Mouse (Mus musculus) erythroblast, adult 5-6 weeks (primary cell): Measurements from ENCODE around the gene Tmem82. TPM values are rescaled to one million over a fixed set of nuclear protein-coding genes. Genes with fewer than 3 reads are reported as not detected.
"Not testable (repeated sequence)": the region's sequence is repeated elsewhere in the genome, so short reads cannot be mapped to it uniquely, and the experiment has no call there.

Source experiments
- ATAC-seq: replicated peaks from 2 replicates; pipeline ENCODE4 v1.8.0; 2016; ENCODE audit warnings: moderate number of reproducible peaks, mild to moderate bottlenecking, moderate TSS enrichment, inconsistent platforms; ENCODE audit not compliant: poor library complexity, low FRiP score, severe bottlenecking
- total RNA-seq, 2 experiments: library from RNA; stranded (forward) in 1 of 2; stranded (reverse) in 1 of 2; fragments of 150-400 nt in 1 of 2; fragments of 200-764, 138-1000 nt in 1 of 2; gene quantifications; 2 replicates each; pipeline versions ENCODE4 v1.2.3 to v1.2.4; 2015 to 2017; ENCODE audit warnings: low replicate concordance in 2 of 2

Tmem82 gene
- total RNA-seq, 2 experiments from 2014 or later, result 0.34 TPM; not detected in 1

DNA sequence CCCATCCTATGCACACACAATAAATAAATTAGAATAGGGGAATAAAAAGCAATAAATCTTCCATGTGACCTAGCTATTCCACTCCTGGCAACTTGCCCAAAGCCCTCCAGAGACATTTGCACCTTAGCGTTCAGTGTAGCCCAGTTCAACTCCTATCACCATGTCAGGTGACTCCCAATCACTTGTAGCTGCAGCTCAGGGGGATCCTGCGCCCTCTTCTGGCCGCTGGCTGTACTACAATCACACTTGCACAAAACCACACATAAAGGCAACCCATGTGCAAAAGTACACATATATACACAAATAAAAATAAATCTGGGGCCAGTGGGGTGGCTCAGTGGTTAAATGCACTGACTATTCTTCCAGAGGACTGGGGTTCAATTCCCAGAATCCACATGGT, 26.9 kb downstream of the Tmem82 start:
- peak; percentile 75 for ATAC-seq

DNA sequence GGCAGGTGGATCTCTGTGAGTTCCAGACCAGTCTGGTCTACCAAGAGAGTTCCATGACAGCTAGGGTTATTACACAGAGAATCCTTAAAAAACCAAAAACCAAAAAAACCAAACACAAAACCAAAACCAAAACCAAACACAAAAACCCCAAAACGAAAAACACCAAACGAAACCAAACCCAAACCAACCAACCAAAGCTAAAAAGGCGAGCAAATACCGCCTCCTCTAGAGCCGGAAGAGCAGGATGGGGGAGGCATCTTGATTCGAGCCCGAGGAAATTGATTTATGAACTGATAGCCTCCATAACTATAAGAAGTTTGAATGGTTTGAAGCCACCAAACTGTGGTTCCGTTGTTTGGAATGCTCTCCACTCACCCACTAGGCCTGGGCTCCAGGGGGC, 34.5 kb downstream of the Tmem82 start:
- ATAC-seq, result no peak

DNA sequence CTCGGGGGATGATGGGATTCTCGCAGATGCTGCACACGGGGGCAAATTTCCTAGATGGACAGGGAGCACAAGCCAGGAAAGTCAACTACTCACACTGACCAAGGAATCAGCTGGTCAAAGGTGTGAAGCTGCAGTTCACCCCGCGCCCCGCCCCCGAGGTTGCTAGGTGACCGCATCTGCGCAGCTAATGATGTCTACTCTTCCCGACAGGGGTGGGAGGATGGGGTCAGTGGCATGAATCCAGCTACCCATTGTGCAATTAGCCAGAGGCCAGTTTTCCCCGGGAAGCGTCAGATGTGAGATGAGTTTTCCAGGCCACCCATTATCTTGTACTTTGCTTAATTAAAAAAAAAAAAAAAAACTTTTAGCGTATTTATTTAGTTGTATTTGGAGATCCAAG, 37.4 kb downstream of the Tmem82 start:
- no peak for ATAC-seq

DNA sequence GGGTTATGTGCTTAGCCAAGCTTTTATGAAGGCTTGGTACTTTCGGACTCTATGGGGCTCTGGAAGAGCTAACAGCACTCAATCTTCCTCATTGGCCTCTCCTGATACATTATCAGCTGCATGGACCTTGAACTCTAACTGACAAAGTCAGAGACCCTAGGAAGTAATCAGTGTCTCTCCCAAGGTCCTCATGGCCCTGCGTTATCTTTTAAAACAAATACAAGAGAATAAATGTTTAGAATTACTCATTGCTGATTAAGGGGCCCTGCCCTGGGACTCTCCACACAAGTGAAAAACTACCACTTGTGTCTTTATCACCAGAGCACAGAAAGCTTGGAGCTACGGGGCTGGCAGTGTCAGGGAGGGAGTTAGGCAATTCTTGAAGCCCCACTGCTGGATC, 39.6 kb downstream of the Tmem82 start:
- no peak for ATAC-seq

- ATAC-seq, result no peak
These were observed 41.6 kb downstream of the Tmem82 start for GRCm38 (mm10) chr4:141576877-141577276.

DNA sequence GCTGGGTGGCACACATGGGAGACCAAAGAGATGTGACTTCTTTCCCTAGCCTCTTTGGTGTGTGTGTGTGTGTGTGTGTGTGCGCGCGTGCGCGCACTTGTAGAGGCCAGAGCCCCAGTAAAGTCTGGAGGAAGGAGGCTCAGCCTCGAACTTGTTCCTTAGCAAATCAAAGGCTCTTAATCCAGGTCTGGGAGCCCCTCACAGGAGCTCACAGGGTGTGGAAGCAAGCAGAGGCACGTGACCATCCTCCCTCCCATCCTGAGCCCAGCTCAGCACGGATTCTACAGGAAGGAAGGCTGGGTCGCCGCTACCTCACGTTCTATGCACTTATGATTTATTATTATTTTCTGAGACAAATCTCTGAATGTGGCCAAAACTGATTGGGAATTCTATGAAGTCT, 42.0 kb downstream of the Tmem82 start:
- ATAC-seq, result no peak

DNA sequence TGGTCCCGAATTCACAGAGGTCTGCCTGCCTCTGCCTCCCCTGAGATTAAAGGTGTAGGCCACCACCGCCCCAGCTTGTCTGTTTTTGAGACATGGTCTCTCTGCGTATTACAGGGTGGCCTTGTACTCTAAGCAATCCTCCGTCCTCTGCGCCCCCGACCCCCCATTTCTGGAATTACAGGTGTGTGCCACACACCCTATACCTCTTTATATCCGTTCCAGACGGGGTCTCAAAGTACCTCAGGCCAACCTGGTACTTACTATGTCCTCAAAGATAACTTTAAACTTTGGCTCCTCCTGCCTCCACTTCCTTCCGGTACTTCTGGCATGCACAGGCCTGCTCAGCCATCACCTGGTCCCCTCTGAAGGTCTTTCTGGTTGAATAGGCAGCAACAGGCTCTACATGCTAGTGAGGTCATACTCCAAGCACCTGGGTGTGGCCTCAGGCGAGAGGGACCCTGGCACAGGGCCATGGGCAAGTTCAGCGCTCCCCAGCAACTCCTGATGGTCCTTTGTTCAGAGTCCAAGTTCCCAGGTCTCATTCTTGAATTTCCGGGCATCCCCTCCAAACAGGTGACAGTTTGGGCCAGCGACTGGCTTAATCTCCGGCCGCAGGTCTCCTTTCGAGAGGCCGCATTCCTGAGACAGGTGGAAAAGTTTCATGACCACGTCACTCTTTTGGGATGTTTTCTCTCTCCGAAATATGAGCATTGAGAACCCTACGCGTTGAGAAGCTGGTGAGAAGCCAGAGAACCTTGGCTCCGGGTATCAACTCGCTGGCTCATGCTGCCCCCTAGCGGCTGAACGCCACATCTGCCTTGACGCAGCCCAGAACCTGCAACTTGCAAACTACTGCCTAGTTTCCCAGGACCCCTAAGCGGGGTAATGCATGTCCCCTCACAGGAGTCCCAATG, 43.4 kb downstream of the Tmem82 start:
- ATAC-seq, result peak; percentile 70

DNA sequence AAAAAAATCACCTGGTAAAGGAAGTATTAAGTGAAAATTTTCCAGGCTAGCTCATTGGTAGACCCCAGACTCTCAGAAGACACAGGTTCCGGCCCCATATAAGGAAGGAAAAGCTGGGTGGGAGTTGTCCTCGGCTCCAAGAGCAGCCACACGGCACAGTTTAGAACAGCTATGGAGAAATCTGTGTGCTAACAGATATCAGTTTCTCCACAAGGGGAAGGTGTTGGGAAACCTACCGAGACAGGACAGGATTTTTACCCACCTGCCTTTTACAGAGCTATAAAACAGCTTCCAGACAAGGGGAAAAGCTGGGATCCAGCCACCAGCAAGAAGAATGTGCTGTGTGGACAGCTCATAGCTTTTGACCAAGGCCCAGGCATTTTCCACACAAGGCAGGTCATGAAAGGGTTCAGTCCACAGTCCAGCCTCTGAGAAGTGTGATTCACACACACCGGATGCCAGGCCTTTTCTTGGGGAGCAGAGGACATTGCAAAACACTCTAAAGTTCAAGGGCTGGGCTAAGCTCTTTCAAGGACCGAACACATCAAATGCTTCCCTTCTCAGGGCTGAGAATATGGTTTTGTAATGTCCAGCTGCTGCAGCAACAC, 45.0 kb downstream of the Tmem82 start:
- ATAC-seq, result no peak

GRCm38 (mm10) chr4:141572668-141573358, 45.6 kb downstream of the Tmem82 start:
- ATAC-seq, result no peak

DNA sequence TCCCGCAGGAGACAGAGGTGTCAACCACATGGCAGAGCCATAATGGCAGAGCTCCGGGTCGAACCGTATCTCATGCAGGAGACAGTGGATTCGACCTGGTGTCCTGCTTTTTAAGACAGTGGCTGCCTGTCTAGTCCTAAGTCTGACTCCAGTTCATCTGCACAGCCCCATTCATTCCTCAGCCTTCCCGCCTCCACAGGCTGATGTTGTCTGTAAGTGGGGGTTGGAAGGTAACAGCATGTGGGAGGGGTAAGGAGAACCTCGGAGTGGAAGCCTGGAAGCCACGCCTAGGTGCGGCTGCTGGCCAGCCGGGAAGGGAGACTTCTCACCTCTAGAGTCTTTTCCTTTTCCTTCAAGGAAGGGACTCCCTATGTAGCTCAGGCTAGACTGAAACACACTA, 46.5 kb downstream of the Tmem82 start:
- no peak for ATAC-seq

GRCm38 (mm10) chr4:141571337-141571739, 47.1 kb downstream of the Tmem82 start:
- ATAC-seq, result no peak

DNA sequence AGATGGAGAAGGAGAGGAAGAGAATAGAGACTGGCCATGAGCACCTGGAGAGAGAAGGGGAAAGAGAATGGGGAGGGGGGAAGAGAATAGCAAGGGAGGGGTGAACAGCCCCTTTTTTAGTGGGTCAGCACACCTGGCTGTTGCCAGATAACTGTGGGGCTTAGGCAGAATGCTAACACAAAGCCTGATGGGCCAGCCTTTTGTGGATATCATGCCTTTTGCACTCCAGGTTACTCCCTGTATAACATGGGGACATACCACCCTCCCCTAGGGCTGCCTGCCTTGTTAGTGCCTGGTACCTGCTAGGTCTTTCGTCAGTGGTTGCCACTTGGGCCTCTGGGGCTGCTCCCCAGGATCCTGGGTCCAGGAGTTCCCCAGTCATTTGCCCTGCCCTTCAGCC, 47.6 kb downstream of the Tmem82 start:
- no peak for ATAC-seq

DNA sequence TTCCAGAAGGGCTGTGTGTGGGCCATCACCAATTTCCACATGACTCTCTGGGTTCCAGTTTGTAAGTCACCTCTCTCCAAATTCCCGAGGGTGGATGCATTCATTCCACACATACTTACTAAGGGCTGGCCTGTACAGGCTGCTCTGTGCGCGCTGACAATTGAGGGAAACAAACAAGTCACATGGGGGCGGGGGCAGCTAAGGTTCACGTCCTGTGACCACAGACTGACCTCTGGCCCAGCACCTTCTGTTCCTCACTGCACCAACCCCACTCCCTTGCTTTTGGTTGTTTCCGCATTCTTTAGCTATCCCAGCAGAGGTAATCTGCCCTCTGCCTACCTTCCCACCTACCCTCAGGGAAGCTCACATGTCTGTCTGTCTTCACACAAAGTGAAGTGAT, 48.4 kb downstream of the Tmem82 start:
- ATAC-seq, result no peak

DNA sequence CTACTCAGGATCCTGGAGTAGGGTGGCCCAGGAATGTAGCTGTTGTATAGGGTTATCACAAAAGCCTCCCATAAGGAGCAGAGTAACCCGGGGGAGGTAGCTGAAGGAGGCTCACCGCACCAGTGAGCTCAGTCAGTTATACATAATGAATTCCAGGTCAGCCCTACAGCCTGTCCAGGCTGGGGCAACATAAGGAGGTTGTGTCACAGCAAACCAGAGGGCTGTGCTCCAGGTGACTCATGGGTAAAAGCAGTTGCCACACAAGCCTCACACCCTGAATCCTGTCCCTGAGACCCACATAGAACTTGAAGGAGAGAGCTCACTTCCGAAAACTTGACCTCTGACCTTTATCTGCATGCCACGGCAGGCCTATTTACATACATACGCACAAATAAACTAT, 49.5 kb downstream of the Tmem82 start:
- no peak for ATAC-seq

- not testable (repeated sequence) for ATAC-seq
These were observed 51.3 kb downstream of the Tmem82 start for GRCm38 (mm10) chr4:141567174-141567573.

DNA sequence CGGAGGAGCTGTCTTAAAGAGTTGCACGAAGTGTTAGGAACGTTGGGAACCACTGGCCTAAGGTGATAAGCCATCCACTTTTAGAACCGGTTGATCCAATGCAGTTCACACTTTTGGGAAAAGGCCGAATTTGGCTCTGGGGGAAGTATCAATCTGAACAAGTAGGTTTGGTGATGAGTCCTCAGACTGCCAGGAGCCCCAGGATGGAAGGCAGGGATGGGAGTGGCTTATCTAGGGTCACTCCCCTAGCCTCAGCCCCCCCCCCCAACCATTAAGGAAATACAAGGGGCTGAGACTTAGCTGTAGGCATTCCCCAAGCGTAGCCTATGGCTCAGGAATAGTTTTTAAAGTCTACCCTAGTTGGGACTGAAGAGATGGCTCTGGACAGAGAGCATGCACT, 52.2 kb downstream of the Tmem82 start:
- no peak for ATAC-seq

- no peak for ATAC-seq
These were observed 53.1 kb downstream of the Tmem82 start for GRCm38 (mm10) chr4:141565325-141565724.

GRCm38 (mm10) chr4:141564660-141565059, 53.8 kb downstream of the Tmem82 start:
- no peak for ATAC-seq

GRCm38 (mm10) chr4:141564209-141564608, 54.2 kb downstream of the Tmem82 start:
- ATAC-seq, result no peak
